Mouse (Mus musculus): ENCODE measurements around the gene Pigx.

DNA sequence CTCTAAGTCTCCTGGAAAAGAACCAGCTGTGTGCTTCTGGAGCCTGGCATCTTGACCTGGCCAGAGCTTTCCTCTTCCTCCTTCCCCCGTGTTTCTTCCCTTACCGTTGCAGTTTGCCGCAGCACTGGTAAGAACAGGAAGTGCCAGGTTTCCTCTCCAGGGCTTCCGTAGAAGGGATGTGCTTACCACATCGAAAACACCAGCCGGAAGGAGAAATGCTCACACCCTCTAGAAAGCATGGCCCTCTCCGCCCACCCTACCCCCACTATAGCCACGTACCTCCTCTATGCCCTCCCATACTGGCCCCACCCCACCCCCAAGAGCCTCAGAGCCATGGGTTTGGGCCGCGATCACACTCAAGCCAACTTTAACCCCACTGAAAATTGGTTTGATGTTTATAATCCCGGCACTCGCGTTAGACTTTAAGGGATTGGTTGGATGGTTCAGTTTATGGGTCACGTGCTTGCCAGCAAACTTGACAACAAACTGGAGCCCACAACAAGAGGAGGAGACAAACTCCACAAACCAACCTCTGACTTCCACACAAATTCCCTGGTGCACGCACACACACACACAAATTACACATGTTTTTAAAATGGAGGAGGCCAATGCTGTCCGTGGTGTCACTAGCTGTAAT, 30.8 kb upstream of the Pigx start:
- TF ChIP-seq CTCF (IDR thresholded peaks at IDR 0.05; ENCODE audit: low read depth, low read length), result no peak
- no peak for TF ChIP-seq POLR2AphosphoS5 (IDR thresholded peaks at IDR 0.05; ENCODE audit: insufficient replicate concordance, low read depth, low read length)
